Mouse (Mus musculus) ovary, adult 18-20 months (tissue): ENCODE measurements around the gene Gm4070.
"Not testable (repeated sequence)": the region's sequence is repeated elsewhere in the genome, so short reads cannot be mapped to it uniquely, and the experiment has no call there.

Source experiments
- DNase-seq: peaks from one replicate; pipeline ENCODE4 v3.0.0; 2022; ENCODE audit warnings: low spot score, mixed read lengths

Gm4070 gene

DNA sequence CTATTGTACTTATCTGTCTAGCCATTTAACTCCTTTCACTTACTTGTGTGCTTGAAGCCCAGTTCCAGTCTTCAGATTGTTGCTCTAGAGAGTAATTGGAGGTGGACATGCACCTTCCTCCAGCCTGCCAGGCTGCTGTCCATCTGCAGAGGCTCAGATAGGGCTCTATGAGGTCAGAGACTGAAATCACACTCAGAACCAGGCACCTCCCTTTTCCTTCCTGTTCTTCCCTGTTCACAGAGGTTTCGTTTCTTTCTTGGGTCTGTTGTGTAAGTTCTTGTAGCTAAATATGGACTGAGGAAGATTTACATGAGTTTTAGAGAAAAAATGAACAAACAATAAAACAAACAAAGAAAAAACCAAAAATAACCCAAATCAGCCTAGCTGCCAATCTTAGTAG, at the start of gene Gm4070:
Gene Gm4070 (minus strand): TSS at position 156 of the 400 bp plus-strand sequence.
- DNase-seq: not testable (repeated sequence)

DNA sequence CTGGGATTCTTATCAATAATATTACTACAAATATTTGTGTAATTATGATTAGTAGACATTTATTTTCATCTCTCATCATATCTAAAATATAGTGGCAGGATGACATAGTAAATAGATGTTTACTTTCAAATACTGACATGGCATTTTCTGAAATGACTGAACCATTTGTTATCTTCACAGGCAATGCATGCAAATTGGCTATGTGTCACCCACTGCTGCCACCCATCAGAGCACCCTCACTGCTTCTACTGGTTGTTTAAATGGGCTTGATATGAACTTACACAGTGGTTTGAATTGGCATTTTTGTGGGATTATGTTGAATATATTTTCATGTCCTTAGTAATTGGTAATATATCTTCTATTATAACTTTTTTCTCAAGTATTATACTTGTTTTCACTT, 773 bp upstream of the Gm4070 start:
- not testable (repeated sequence) for DNase-seq

DNA sequence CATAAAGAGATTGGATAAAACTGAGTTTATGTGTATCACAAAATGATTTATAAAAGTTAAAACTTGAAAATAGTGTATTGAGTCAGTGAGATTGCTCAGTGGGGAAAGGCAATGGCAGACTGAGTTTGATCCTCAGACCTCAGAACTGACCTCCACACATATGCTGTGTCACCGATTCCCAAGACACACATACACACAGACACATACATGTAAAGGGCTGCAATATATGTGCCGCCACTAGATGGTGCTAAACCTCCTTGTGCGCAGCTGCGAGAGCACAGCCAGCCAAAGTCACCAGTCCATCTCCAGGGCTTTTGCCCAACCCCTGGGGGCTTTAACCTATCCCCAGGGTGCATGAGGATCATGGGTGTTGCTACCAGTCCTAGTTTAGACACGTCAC, 1.4 kb downstream of the Gm4070 start:
- not testable (repeated sequence) for DNase-seq

DNA sequence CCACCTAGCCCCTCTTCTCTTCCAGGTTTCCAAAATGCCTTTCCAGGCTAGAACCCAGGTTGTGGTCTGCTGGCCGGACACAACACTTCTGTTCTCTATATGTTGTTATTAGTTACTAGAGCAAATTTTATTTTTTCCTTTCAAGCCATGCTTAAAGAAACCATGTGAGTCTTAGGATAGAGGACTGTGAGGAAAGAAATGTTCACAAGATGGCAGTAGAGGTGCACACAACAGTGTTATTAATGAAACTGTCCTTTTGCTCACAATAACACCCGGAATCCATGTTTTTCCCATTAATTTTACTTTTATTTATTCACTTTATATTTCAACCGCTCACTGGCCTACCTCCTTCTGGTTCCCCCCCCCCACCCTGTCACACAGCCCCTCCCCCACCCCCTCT, 8.5 kb downstream of the Gm4070 start:
- not testable (repeated sequence) for DNase-seq

DNA sequence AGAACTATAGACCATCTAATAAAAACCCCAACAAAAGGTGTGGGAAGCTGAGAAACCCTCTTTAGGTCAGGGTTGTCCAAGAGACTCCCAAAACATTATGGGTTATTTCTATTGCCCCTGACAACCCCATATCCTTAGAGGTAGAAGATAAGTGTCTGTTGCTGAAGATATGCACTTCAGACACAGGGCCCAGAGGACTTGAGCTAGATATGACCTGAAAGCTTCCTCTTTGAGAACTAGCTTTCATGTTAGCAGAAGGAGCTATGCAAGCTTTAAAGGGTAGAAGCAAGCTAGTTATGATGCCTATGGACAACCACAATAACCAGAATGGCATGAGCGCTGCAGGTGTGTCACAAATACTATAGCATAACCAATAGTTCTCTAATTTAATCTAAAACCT, 21.6 kb downstream of the Gm4070 start:
- not testable (repeated sequence) for DNase-seq

DNA sequence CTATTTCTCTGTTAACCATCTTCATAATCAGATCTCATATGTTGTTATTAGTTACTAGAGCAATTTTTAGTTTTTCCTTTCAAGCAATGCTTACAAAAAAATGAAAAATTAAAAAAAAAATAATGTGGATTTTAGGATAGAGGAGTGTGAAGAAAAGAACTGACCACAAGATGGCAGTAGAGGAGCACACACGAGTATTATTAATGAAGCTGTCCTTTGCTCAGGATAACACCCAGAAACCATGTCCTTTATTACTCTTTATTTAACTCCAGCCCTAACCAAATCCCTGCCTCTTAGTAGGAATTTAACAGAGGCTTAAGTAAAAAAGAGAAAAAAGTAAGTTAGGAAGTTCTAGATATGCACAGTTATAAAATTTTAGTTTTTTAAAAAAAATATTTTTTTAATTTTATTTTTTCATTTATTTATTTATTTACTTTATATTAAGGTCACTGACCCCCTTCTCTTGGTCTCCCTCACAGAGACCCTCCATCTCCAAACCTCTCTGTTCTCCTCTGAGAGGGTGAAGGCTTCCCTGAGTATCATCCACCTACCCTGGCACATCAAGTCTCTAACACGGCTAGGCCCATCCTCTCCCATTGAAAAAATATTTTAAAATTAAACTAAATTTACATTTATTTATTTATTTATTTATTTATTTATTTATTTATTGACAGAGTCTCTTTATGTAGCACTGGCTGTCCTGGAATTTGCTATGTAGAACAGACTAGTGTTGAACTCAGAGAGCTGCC, 70.0 kb downstream of the Gm4070 start:
- DNase-seq: not testable (repeated sequence)

DNA sequence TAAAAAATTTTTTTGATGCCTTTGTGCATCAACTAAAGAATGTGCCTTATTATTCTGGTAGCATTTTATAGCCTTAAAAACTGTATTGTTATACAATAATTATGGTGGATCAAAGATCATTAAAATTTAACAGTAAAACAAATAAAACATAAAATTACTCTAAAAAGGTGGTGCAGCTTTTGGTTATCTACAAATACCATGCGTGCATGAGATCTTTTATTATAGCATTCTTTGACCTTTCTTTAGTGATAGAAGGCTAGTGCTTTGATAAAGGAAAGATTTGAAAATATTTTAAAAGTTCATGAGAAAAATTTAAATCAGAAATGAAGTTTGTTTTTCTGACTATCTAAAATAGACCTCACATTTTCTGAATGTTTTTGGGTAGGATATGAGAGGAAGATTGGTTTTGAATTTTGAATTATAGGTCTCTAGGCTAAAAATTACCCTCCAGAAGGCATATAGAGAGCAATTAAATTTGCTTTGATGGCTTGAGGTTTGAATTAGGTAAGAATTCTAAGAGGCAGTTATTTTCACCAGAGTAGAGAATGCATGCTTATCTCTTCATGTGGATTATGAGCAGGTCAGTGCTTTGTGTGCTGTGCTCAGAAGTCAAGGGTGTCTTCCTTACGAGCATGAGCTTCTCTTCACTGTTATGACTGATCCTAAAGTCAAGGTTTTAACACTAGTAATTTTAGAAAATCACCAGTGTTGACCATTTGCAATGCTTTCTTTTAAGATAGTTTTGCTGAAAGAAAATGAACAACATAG, 73.9 kb downstream of the Gm4070 start:
- DNase-seq: not testable (repeated sequence)

DNA sequence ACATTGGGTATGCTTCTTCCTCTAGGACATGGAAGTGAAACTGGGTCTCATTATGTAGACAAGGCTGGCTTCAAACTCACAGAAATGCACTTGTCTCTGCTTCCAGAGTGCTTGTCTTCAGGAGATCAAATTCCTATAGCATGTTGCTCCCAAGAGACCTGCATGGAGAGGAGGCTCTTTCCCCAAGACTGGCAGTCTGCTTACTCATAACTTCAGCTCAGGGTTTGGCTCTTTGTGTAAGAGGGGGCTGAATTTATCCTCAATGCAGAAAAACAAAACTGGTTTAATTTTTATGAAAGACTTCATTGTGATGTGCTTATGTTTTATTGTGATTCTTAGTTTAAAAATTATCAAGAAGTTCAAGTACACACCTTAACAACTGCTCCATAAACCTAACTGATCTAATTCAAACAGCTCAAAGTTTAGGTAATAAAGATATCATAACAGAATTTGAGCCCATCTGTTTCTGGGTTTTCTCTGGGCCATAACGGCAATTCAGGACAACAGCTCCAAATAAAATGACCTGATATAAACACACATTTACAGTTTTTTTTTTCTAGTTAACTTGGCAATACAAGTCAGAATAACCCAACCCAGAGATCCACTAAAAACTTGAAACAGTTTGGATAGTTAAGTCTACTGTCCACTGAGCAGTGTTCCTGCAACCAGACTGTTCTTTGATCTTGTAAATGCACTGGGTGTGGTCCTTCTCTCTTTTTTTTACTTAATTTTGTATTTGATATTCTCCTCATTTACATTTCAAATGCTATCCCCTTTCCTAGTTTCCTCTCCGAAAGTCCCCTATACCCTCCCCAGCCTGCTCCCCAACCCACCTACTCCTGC, 97.8 kb downstream of the Gm4070 start:
- not testable (repeated sequence) for DNase-seq
